Mouse (Mus musculus): ENCODE results near the gene Oaf. TPM values are rescaled to one million over a fixed set of nuclear protein-coding genes. Genes with fewer than 3 reads are reported as not detected.

The Oaf gene
- total RNA-seq, 1 experiment = 22.8 TPM

- no peak for TF ChIP-seq CHD2 (IDR thresholded peaks at IDR 0.05; ENCODE audit: low read depth, low read length)
- no peak for TF ChIP-seq ZNF384 (IDR thresholded peaks at IDR 0.05; ENCODE audit: low read depth, low read length)
- no peak for TF ChIP-seq HCFC1 (IDR thresholded peaks at IDR 0.05; ENCODE audit: borderline replicate concordance, insufficient read depth, low read length)
- TF ChIP-seq MAFK (IDR thresholded peaks at IDR 0.05; ENCODE audit: insufficient read depth, low read depth, low read length) = no peak
- TF ChIP-seq ZC3H11A (IDR thresholded peaks at IDR 0.05; ENCODE audit: borderline replicate concordance, low read depth, low read length) = no peak
- H3K4me1 ChIP-seq (ENCODE audit: control insufficient read depth in 2 of 2, insufficient read depth in 2 of 2, low read length in 2 of 2, poor library complexity in 1 of 2) = peaks cover 5 to 13% of the 10 kb centered on the region in 2 experiments; a peak in 3 of 4 replicates
- no peak overlapping the region for H3K9ac ChIP-seq (ENCODE audit: insufficient read depth, low read depth, low read length, poor library complexity, severe bottlenecking)
- H3K9me3 ChIP-seq (ENCODE audit: control insufficient read depth, insufficient read depth, low read depth, low read length) = no peaks in the 10 kb centered on the region
- no peak for DNase-seq (ENCODE audit: low read depth, low spot score)
- H3K27ac ChIP-seq (ENCODE audit: insufficient read depth, low read depth, low read length, poor library complexity, severe bottlenecking) = no peak overlapping the region
- H3K36me3 ChIP-seq (ENCODE audit: control insufficient read depth, insufficient read depth, low read length, poor library complexity, severe bottlenecking) = no peaks in the 10 kb centered on the region
- no peak overlapping the region for H3K4me3 ChIP-seq (ENCODE audit: insufficient read depth in 1 of 2, low read depth in 1 of 2, low read length in 2 of 2, poor library complexity in 1 of 2, severe bottlenecking in 1 of 2)
- in situ Hi-C loops (cut with MboI; ENCODE audit: low sequenced_read_pairs in 2 of 2, unreplicated experiment in 2 of 2) = no loop called here
These were observed 34.0 kb upstream of the Oaf start for GRCm38 (mm10) chr9:43273735-43274134.

DNA sequence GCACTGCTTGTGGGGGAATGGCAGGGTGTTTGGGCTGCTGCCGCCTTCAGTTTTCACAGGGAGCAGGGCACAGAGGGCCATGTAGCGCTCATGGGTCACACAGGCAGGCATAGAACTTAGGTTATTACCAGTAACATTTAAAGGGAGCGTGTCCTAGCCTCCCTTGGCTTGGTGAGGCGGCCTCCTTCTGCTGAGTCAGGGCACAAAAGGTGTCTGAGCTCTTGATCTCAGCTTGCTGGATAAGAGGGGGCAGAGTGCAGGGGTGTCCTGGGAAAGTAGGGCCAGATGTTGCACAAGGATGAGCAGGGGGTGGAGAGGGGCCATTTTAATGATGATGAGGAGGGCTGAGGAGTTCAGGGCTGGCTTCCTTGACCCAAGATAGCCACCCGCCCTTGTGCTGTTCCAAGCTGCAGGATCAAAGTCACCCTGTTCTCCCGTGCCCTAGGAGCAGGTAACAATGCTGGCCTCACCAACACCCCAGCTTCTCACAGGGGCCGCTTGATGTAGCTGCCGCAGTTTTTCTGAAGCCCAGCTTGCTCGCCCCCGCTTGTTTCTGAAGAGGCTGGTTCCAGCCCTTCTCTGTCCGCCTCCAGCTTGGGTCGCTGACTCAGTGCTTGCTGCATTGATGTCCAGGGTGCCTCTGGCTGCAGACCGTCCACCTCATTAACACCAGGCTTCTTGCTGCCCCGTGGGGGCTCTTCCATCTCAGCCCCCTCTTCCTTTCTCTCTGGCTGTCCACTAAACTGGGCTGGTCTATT, 32.2 kb upstream of the Oaf start:
- Histone ChIP-seq H3K9me3 (ENCODE audit: control insufficient read depth, insufficient read depth, low read depth, low read length) (no peaks in the 10 kb centered on the region), H3K4me1 (ENCODE audit: control insufficient read depth in 2 of 2, insufficient read depth in 2 of 2, low read length in 2 of 2, poor library complexity in 1 of 2) (peaks cover 13 to 14% of the 10 kb centered on the region in 2 experiments), H3K9ac (ENCODE audit: insufficient read depth, low read depth, low read length, poor library complexity, severe bottlenecking) (no peak overlapping the region), H3K4me3 (ENCODE audit: insufficient read depth in 1 of 2, low read depth in 1 of 2, low read length in 2 of 2, poor library complexity in 1 of 2, severe bottlenecking in 1 of 2) (no peak overlapping the region), H3K36me3 (ENCODE audit: control insufficient read depth, insufficient read depth, low read length, poor library complexity, severe bottlenecking) (no peaks in the 10 kb centered on the region), H3K27ac (ENCODE audit: insufficient read depth, low read depth, low read length, poor library complexity, severe bottlenecking) (no peak overlapping the region)
- in situ Hi-C loops (cut with MboI; ENCODE audit: low sequenced_read_pairs in 2 of 2, unreplicated experiment in 2 of 2) = no loop called here
- TF ChIP-seq ZC3H11A (IDR thresholded peaks at IDR 0.05; ENCODE audit: borderline replicate concordance, low read depth, low read length) (no peak), CHD2 (IDR thresholded peaks at IDR 0.05; ENCODE audit: low read depth, low read length) (no peak), HCFC1 (IDR thresholded peaks at IDR 0.05; ENCODE audit: borderline replicate concordance, insufficient read depth, low read length) (no peak), ZNF384 (IDR thresholded peaks at IDR 0.05; ENCODE audit: low read depth, low read length) (no peak), MAFK (IDR thresholded peaks at IDR 0.05; ENCODE audit: insufficient read depth, low read depth, low read length) (no peak)
- DNase-seq (ENCODE audit: low read depth, low spot score) = no peak

DNA sequence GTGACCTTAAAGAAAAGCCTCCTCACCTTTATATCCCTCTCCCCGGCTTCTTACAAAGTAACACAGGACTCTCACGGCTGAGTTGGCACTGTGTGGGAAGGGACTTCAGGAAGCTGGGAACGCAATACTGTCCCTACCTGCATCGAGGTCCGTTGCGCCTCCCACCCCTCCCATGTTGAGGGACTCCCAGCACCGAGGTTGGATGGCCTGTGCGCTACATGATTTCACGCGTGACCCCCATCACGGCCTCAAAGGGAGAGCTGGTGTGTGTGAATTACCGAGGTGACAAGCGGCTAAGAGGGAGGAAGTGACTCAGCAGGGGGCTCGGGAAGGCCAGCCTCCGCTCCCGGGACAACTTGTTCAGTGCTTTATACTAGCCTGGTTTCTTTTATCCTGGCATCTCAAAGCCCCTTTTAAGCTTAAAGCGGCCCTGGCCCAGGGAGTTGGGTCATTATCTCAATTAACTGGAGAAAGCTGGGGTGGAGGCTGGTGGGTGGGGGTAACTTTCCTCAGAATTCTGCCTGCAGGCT, 31.1 kb upstream of the Oaf start:
- in situ Hi-C loops (cut with MboI; ENCODE audit: low sequenced_read_pairs in 2 of 2, unreplicated experiment in 2 of 2) = no loop called here
- Histone ChIP-seq H3K27ac (ENCODE audit: insufficient read depth, low read depth, low read length, poor library complexity, severe bottlenecking) (no peak overlapping the region), H3K36me3 (ENCODE audit: control insufficient read depth, insufficient read depth, low read length, poor library complexity, severe bottlenecking) (no peaks in the 10 kb centered on the region), H3K9me3 (ENCODE audit: control insufficient read depth, insufficient read depth, low read depth, low read length) (no peaks in the 10 kb centered on the region), H3K4me3 (ENCODE audit: insufficient read depth in 1 of 2, low read depth in 1 of 2, low read length in 2 of 2, poor library complexity in 1 of 2, severe bottlenecking in 1 of 2) (no peak overlapping the region), H3K4me1 (ENCODE audit: control insufficient read depth in 2 of 2, insufficient read depth in 2 of 2, low read length in 2 of 2, poor library complexity in 1 of 2) (peaks cover 15 to 17% of the 10 kb centered on the region in 2 experiments), H3K9ac (ENCODE audit: insufficient read depth, low read depth, low read length, poor library complexity, severe bottlenecking) (no peak overlapping the region)
- no peak for TF ChIP-seq HCFC1 (IDR thresholded peaks at IDR 0.05; ENCODE audit: borderline replicate concordance, insufficient read depth, low read length)
- no peak for TF ChIP-seq ZC3H11A (IDR thresholded peaks at IDR 0.05; ENCODE audit: borderline replicate concordance, low read depth, low read length)
- TF ChIP-seq CHD2 (IDR thresholded peaks at IDR 0.05; ENCODE audit: low read depth, low read length) = no peak
- no peak for TF ChIP-seq MAFK (IDR thresholded peaks at IDR 0.05; ENCODE audit: insufficient read depth, low read depth, low read length)
- no peak for TF ChIP-seq ZNF384 (IDR thresholded peaks at IDR 0.05; ENCODE audit: low read depth, low read length)
- no peak for DNase-seq (ENCODE audit: low read depth, low spot score)

- Histone ChIP-seq H3K4me3 (ENCODE audit: insufficient read depth in 1 of 2, low read depth in 1 of 2, low read length in 2 of 2, poor library complexity in 1 of 2, severe bottlenecking in 1 of 2) (no peak overlapping the region), H3K9ac (ENCODE audit: insufficient read depth, low read depth, low read length, poor library complexity, severe bottlenecking) (no peak overlapping the region), H3K9me3 (ENCODE audit: control insufficient read depth, insufficient read depth, low read depth, low read length) (no peaks in the 10 kb centered on the region), H3K4me1 (ENCODE audit: control insufficient read depth in 2 of 2, insufficient read depth in 2 of 2, low read length in 2 of 2, poor library complexity in 1 of 2) (peaks cover 16 to 19% of the 10 kb centered on the region in 2 experiments), H3K36me3 (ENCODE audit: control insufficient read depth, insufficient read depth, low read length, poor library complexity, severe bottlenecking) (no peaks in the 10 kb centered on the region), H3K27ac (ENCODE audit: insufficient read depth, low read depth, low read length, poor library complexity, severe bottlenecking) (no peak overlapping the region)
- TF ChIP-seq HCFC1 (IDR thresholded peaks at IDR 0.05; ENCODE audit: borderline replicate concordance, insufficient read depth, low read length) (no peak), CHD2 (IDR thresholded peaks at IDR 0.05; ENCODE audit: low read depth, low read length) (no peak)
- in situ Hi-C loops (cut with MboI; ENCODE audit: low sequenced_read_pairs in 2 of 2, unreplicated experiment in 2 of 2) = no loop called here
- DNase-seq (ENCODE audit: low read depth, low spot score) = no peak
These were observed 29.5 kb upstream of the Oaf start for GRCm38 (mm10) chr9:43269166-43269565.
